18 mouse cellular contexts compared by ENCODE assay signal in the genomic region with DNA sequence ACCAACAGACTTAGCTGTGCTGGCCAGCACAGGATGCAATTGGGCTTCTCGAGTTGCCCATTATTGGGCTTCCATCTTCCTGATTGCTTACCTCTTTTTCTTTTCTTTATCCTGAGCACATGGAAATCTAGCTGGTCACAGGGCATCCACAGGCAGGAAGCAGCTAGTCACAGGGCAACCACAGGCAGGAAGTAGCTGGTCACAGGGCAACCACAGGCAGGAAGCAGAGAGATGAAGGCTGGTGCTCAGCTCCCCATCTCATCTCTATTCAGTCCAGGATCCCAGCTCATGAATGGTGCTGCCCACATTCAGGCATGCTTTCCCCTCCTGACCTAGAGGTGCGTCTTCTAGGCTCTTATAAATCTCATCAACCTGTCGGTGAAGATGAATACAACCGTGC.
"Had no signal": no experiment of that assay in that cellular context is flagged by ENCODE, and none has a peak within 500 bp of the region (broad histone marks: within the 10 kb centered on the region; RNA-seq: fewer than 3 reads in every experiment).

No protein-coding gene starts in this region.

- ATAC-seq: liver, embryonic 12.5 days; midbrain, embryonic 13.5 days; midbrain, embryonic 16.5 days had no signal

- H3K9me3 ChIP-seq: limb, embryonic 10.5 days; limb, embryonic 13.5 days; liver, embryonic 12.5 days; liver, embryonic 15.5 days; lung, embryonic 15.5 days; midbrain, embryonic 10.5 days; midbrain, embryonic 13.5 days; neural tube, embryonic 13.5 days had no signal

- H3K9ac ChIP-seq: limb, embryonic 13.5 days; liver, embryonic 12.5 days; liver, embryonic 15.5 days; lung, embryonic 15.5 days; midbrain, embryonic 13.5 days; neural tube, embryonic 13.5 days had no signal

- H3K27ac ChIP-seq: kidney, postnatal 0 days; limb, embryonic 10.5 days; limb, embryonic 13.5 days; liver, embryonic 12.5 days; liver, embryonic 15.5 days; lung, embryonic 15.5 days; midbrain, embryonic 10.5 days; midbrain, embryonic 13.5 days; neural tube, embryonic 13.5 days had no signal

- H3K4me1 ChIP-seq: limb, embryonic 10.5 days; liver, embryonic 15.5 days; midbrain, embryonic 13.5 days; neural tube, embryonic 13.5 days had no signal

- DNase-seq: kidney, adult 2 months; kidney, postnatal 25 days; liver; lung, adult 18-20 months; lung, postnatal 10 days; lung, postnatal 36 days; thymus, adult 18-20 months had no signal

- H3K27me3 ChIP-seq: limb, embryonic 13.5 days; liver, embryonic 15.5 days; lung, embryonic 15.5 days; midbrain, embryonic 13.5 days; neural tube, embryonic 13.5 days had no signal

- H3K4me3 ChIP-seq: limb, embryonic 10.5 days; limb, embryonic 13.5 days; liver, embryonic 12.5 days; liver, embryonic 15.5 days; lung, embryonic 15.5 days; midbrain, embryonic 10.5 days; midbrain, embryonic 13.5 days; myocyte; neural tube, embryonic 13.5 days had no signal

- H3K36me3 ChIP-seq: limb, embryonic 10.5 days; limb, embryonic 13.5 days; liver, embryonic 12.5 days; liver, embryonic 15.5 days; lung, embryonic 15.5 days; midbrain, embryonic 10.5 days; midbrain, embryonic 13.5 days; neural tube, embryonic 13.5 days had no signal

- H3K4me2 ChIP-seq: limb, embryonic 13.5 days; liver, embryonic 12.5 days; liver, embryonic 15.5 days; lung, embryonic 15.5 days; midbrain, embryonic 13.5 days; neural tube, embryonic 13.5 days had no signal
